Mouse (Mus musculus) urinary bladder, adult 18-20 months (tissue): ENCODE measurements at regions not wholly inside any gene's neighbourhood (a gene's known extent, or its start where the extent isn't known, plus 50 kb on each side); places are given as distances from the start of the nearest gene placed in this dataset.

ENCODE experiments used
- DNase-seq, 2 experiments: peaks; one replicate each; pipeline ENCODE4 v3.0.0; 2022; ENCODE audit warnings: low spot score in 2 of 2, mixed read lengths in 2 of 2

DNA sequence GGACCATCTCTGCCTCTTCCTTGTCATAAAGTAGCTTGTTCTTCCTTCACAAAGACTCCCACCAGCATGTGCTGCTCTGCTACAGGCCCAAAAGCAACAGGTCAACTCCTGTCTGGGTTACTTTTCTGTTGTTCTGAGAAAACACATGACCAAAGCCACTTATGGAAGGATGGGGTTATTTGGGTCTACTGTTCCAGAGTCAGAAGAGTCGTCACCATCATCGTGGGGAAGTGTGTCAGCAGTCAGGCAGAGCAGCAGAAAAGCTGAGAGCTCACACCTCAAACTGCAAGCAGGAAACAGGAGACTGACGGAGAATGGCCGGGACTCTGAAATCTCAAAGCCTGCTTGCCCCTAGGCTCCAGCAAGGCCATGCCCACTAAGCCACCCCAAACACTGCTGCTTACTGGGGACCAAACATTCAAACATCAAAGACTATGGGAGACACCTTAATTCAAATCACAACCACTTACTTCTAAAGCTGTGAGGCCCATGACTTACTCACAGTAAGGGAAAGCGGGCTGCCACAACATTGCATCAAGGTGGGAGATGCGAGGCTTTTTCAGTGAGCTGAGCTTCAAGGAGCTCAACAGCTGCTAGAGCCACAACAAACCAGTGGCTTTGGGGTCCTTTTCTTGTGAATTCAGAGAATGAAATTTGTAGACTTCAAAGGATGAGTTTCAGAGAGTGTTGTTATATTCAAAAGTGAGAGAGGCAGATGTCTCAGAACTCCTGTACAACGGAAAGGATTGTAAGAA, 96.6 kb upstream of the Hs6st1 start:
- DNase-seq: no peak

DNA sequence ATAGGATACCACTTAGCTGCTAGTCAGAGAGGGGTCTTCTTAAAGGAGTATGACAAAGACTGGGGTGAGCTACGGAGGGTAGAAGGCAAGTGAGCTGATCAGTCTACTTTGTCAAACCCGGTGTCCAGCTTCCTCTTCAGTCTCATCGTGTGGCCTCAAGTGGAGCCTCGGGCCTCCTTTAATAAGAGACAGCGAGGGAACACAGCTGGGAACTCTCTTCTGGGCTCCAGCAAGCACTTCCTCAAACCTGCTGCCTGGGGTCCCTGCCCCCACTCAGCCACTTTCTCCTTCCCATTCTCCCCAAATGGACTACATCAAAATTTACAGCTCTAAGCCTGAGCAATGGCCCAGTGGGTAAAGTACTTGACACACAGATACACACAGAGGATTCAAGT, 96.0 kb upstream of the Hs6st1 start:
- DNase-seq: no peak

DNA sequence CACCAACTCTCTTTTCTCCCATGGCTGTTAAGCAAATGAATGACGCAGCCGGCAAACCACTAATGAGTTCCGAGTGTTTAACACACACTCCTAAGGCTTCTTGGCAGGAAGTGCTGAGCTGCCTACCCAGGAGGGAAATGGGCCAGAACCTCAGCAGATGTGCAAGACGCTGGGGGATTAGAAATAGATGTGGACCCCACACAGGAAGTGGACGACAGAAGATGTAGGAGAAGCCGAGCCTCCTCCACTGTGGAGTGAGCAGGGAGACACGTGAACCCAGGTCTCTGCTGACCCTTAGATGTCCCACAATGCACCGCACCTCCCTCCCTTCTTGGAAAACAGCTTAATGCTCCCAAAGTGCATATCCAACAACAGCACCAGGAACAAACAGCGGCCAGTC, 94.8 kb upstream of the Hs6st1 start:
- no peak for DNase-seq

GRCm38 (mm10) chr1:35975611-35976208, 92.5 kb upstream of the Hs6st1 start:
- no peak for DNase-seq

GRCm38 (mm10) chr1:35976528-35976927, 91.7 kb upstream of the Hs6st1 start:
- DNase-seq: no peak

GRCm38 (mm10) chr1:35978116-35978515, 90.1 kb upstream of the Hs6st1 start:
- no peak for DNase-seq

DNA sequence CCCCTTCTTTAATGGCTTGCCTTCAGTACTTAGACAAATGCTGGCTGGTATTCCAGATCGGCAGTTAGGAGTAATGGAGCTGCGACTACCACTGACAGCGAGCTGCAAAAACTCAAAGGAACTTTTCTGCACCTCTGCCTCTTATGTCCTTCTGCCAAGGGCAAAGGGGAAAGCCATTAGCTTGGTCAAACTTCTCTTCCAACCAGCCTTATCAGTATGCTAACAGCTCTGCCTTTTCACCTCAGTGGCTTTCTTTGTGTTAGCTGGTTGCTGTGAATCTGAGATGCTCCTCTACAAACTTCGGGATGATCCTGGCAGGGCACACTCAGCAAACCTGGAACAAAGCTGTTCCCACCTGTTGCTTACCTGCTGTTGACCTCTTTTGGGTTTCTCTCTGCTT, 89.4 kb upstream of the Hs6st1 start:
- no peak for DNase-seq

DNA sequence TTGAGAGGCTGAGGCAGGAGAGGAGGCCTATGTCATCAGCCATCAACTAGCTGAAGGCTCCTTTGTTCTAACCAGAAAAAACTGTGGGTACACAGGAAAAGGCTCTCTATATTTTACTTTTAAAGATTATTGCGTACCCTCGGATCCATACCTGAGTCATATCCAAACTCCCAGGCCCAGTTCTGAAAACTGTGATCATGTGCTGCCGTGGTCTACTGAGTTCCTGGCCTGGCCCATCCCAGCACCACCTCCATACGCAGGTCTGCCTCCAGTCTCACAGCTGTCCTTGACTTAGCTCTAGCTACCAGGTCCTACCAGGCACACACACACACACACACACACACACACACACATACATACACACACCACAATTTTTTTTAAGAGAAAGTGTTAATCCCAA, 87.0 kb upstream of the Hs6st1 start:
- DNase-seq: no peak

- DNase-seq: no peak
These were observed 84.8 kb upstream of the Hs6st1 start for GRCm38 (mm10) chr1:35983361-35983760.

DNA sequence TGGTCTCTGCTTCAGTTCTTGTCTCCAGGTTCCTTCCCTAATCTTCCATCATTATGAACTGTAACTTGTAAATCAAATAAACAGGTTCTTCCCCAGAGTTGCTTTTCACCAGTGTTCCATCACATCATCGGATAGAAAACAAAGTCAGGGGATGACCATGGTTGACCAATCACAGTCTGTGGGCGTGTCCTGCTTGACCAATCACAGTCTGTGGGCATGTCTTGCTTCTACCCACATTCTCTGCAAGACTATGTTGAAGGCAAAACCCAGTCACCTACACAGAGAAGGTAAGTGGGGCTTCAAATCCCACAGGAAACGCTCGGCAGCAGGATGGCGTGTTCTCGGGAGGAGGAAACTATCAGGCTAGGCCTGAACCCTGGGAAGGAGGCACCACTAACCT, 82.9 kb upstream of the Hs6st1 start:
- no peak for DNase-seq

- DNase-seq: no peak
These were observed 81.5 kb upstream of the Hs6st1 start for GRCm38 (mm10) chr1:35986666-35987065.

DNA sequence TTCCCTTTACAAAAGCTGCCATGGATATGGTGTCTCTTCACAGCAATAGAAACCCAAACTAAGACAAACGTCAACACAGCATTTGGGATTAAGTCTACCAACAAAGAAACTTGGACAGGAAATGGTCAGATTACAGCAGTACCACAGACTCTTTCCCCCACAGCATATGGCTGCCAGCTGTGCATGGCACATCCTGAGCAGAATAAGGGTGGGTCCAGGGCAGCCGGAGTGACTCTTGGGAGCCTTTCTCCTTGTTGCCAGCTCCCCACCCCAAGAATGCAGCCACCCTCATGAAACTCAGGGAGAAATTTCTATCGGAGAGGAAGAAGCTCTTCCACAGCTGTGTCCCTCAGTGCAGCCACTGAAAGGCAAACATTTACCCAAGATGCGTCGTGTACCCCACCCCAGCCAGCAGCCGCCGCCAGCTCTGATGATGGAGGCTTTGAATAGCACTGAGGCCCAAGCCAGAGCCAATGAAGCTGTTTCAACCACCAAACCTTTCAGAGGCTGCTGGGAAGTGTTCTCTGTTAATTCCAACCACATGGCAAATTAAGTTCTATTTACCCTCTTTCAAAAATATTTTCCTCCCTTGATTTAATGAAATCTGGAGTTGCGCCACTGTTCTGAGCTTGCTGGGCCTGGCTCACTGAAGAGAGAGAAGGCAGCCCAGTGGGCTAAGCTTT, 75.8 kb upstream of the Hs6st1 start:
- no peak for DNase-seq

GRCm38 (mm10) chr1:35992937-35993336, 75.3 kb upstream of the Hs6st1 start:
- DNase-seq: no peak

- DNase-seq: no peak
These were observed 72.5 kb upstream of the Hs6st1 start for GRCm38 (mm10) chr1:35995691-35996090.

GRCm38 (mm10) chr1:36001319-36001718, 66.9 kb upstream of the Hs6st1 start:
- no peak for DNase-seq

DNA sequence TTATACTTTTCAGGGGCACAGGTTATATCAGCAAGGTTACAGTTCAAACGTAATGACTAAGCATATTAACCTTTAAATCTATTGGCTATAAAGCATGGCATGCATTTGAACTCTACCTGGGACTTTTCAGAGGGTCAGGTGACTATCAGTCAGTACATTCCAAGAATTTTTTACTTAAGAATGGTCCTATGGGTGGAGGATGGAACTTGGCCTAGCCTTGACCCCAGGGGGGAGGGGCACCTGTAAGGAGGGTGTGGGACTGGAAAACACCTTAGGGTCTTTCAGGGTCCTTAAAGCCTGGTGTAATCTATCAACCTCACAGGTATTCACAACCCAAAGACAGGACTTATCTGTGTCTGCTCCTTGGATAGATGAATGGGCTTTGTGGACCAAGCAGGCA, 66.4 kb upstream of the Hs6st1 start:
- DNase-seq: no peak

DNA sequence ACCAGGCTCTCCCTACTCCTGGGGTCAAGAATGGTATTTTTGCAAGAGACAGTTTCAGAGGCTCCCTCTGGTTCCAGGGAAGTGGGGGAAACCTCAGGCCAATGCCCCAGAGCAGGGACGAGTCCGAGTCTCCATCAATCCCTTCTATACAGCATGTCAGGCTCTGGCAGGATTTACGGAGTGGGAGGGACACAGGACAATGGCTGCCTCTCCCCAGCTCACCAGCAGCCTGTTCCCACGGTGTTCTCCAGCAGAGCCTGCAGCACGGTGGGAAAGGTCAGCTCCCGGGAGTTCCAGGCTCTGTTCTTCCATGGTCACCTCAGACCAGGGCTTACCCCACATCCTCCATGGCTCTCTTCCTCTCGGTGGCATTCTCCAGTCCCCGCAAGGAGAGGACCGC, 64.6 kb upstream of the Hs6st1 start:
- no peak for DNase-seq

DNA sequence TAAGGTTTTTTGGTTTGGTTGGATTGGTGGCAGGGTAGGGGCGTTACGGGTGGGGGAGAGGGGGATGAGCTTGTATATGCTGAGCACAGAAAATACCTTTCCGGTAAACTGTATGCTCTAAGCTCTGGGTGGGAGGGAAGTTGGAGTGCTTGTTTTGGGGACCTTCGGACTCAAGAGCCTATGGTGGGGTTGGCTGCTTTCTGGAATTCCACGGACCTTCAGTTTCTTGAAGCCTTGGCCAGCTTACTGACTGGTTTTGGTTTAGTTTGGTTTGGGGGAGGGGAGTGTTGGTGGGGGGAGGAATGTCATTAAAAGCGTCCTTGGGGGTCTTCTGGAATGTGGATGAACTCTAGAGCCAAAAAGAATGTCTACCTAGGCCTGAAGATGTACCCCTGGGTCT, 59.6 kb upstream of the Hs6st1 start:
- DNase-seq: no peak

DNA sequence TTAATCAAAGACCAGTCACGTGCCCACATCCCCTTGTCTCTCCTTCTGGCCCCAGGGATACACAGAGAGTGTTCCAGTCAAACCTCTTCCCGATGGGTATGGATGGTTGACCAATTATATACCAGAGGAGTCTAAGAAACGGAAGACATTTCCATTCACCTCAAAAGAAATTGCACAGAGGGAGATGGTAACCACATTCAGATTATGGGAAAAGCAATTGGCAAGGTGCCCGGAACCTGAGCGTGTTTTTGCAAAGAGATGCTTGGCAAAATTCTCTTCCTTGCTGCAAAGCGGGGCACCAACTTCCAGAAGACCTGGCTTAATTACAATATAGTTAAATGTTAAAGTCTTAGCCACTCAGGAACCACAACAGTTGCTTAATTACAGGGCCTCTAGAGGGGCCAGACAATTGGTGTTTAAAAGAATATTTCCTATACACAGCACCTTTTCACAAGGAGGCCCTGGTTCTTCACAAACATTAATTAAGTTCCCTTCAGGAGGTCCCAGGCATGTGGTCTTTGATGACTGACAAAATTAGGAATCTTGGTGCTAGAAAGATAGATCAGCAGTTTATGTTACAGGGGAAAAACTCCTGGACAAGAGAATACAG, 59.1 kb upstream of the Hs6st1 start:
- no peak for DNase-seq

DNA sequence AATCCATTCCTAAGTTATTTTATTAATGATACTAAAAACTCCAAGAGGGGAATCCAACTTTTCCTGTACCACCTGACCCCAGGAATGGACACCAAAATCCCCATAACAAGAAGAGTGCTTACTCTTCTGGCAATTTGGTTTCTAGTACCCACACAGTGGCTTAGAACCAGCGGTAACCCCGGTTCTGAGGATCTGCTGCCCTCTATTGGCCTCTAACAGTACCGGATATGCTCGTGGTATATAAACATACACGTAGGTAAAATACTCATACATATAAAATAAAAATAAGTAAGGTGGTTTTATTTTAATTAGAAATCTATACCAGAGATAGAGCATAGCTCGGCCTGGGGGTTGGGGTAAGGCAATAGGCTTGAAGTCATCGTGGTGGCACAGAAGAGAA, 58.0 kb upstream of the Hs6st1 start:
- DNase-seq: no peak

DNA sequence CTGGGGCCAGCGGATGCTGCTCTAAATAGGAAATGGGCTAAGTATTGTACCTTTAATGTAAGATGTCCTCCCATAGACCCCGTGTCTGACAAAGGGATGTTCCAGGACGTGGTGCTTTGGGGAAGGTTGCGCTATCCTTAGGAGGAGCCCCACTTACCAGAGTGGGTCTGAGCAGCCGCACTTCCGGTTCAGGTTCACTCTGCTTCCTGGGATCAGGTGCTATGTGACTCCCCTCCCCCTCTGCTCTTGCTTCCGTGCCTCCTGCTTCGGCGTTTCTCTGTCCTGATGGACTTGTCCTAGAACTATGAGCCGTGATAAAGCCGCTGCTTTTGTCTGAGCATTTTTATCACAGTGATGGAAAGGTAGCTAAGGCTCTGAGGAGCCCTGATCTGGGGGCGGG, 57.4 kb upstream of the Hs6st1 start:
- no peak for DNase-seq

- DNase-seq: no peak
These were observed 56.0 kb upstream of the Hs6st1 start for GRCm38 (mm10) chr1:36012081-36012765.
